Mouse (Mus musculus) layer of hippocampus, postnatal 14 days (tissue): Measurements from ENCODE around the gene Mplkip. TPM values are rescaled to one million over a fixed set of nuclear protein-coding genes. Genes with fewer than 3 reads are reported as not detected.

Experiments
- microRNA-seq, 2 experiments: library from miRNA; unstranded; fragments of <30 nt; microRNA quantifications; one replicate each; pipeline ENCODE4 v1.2.0; 2021
- total RNA-seq, 2 experiments: library from RNA; stranded (reverse); gene quantifications; 2 replicates each; pipeline ENCODE4 v1.2.3; 2021

Mplkip gene
- total RNA-seq, 2 experiments from 2014 or later, result 18.4 to 19.5 TPM

Small RNA genes within 50 kb of the gene (microRNA-seq; reads per million reads assigned to microRNA genes)
- 0 reads per million in 2 experiments for gene Mir466i

Other genes with a start within 250 kb of the Mplkip start
- 1 to 10 TPM; 1.5 to 2.5 TPM for gene Sugct, start 361 bp downstream of the Mplkip start, total RNA-seq
- 10 to 100 TPM; 52.9 to 58.0 TPM for gene Cdk13, start 109.9 kb downstream of the Mplkip start, total RNA-seq
- 10 to 100 TPM; 86.1 to 87.7 TPM for gene Rala, start 249.0 kb downstream of the Mplkip start, total RNA-seq